Mouse (Mus musculus): Measurements from ENCODE around the gene Fgf12. TPM values are rescaled to one million over a fixed set of nuclear protein-coding genes. Genes with fewer than 3 reads are reported as not detected.

Gene Fgf12
- polyA plus RNA-seq, 1 experiment: 0.49 TPM

DNA sequence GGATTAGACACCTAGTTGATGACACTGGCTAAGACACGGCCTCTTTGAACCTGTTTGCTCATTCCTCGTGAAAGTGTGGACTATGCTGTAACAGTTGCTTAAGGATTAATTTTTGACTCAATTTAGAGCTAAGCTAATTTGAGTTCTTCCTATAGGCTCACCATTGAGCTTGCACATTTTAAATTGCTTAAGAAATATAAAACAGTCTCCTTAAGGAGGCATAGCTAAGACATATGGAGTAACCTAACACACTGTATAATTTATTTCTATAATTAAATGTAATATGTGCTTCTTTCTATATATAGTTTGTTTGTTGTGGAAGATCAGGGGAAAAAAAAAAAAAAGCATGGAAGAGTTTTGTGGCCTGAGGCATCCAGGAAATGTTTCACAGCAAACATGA is 378.1 kb downstream of the Fgf12 start:
- TF ChIP-seq CTCF (IDR thresholded peaks at IDR 0.05; ENCODE audit: borderline replicate concordance, insufficient read depth, low read length) (no peak), POLR2A (IDR thresholded peaks at IDR 0.05; ENCODE audit: low read depth, low read length) (no peak)
- Histone ChIP-seq H3K4me3 (ENCODE audit: insufficient read depth, low read length) (no peak overlapping the region), H3K4me1 (ENCODE audit: control insufficient read depth, insufficient read depth, low read length) (no peaks in the 10 kb centered on the region), H3K27ac (ENCODE audit: insufficient read depth, low read length) (no peak overlapping the region)

DNA sequence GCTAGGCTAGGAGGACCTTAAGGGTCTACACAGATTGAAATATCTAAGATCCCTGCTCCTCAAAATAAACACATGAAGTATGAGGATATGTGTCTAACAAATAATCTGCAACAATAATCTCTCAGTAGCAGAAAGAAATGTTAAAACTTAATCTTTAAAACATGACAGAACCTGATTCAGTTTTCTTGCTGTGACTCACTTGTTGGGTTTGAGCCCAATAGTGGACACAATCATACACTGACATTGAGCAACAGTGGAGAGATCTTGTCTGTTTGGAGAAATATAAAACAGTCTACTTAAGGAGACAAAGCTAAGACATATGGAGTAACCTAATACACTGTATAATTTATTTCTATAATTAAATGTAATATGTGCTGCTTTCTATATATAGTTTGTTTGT is 379.6 kb downstream of the Fgf12 start:
- TF ChIP-seq POLR2A (IDR thresholded peaks at IDR 0.05; ENCODE audit: low read depth, low read length): no peak
- TF ChIP-seq CTCF (IDR thresholded peaks at IDR 0.05; ENCODE audit: borderline replicate concordance, insufficient read depth, low read length): no peak
- no peaks in the 10 kb centered on the region for H3K4me1 ChIP-seq (ENCODE audit: control insufficient read depth, insufficient read depth, low read length)
- no peak overlapping the region for H3K4me3 ChIP-seq (ENCODE audit: insufficient read depth, low read length)
- no peak overlapping the region for H3K27ac ChIP-seq (ENCODE audit: insufficient read depth, low read length)

- no peaks in the 10 kb centered on the region for H3K4me1 ChIP-seq (ENCODE audit: control insufficient read depth, insufficient read depth, low read length)
- no peak overlapping the region for H3K27ac ChIP-seq (ENCODE audit: insufficient read depth, low read length)
- H3K4me3 ChIP-seq (ENCODE audit: insufficient read depth, low read length): no peak overlapping the region
- no peak for TF ChIP-seq CTCF (IDR thresholded peaks at IDR 0.05; ENCODE audit: borderline replicate concordance, insufficient read depth, low read length)
- no peak for TF ChIP-seq POLR2A (IDR thresholded peaks at IDR 0.05; ENCODE audit: low read depth, low read length)
Observed at GRCm38 (mm10) chr16:28350624-28351023, 402.2 kb downstream of the Fgf12 start.

GRCm38 (mm10) chr16:28345323-28345722 is 407.5 kb downstream of the Fgf12 start:
- H3K27ac ChIP-seq (ENCODE audit: insufficient read depth, low read length): no peak overlapping the region
- TF ChIP-seq CTCF (IDR thresholded peaks at IDR 0.05; ENCODE audit: borderline replicate concordance, insufficient read depth, low read length) (no peak), POLR2A (IDR thresholded peaks at IDR 0.05; ENCODE audit: low read depth, low read length) (no peak)
- no peak overlapping the region for H3K4me3 ChIP-seq (ENCODE audit: insufficient read depth, low read length)
- H3K4me1 ChIP-seq (ENCODE audit: control insufficient read depth, insufficient read depth, low read length): no peaks in the 10 kb centered on the region

GRCm38 (mm10) chr16:28337930-28338329 is 414.9 kb downstream of the Fgf12 start:
- no peak for TF ChIP-seq POLR2A (IDR thresholded peaks at IDR 0.05; ENCODE audit: low read depth, low read length)
- TF ChIP-seq CTCF (IDR thresholded peaks at IDR 0.05; ENCODE audit: borderline replicate concordance, insufficient read depth, low read length): no peak
- H3K4me3 ChIP-seq (ENCODE audit: insufficient read depth, low read length): no peak overlapping the region
- H3K4me1 ChIP-seq (ENCODE audit: control insufficient read depth, insufficient read depth, low read length): no peaks in the 10 kb centered on the region
- no peak overlapping the region for H3K27ac ChIP-seq (ENCODE audit: insufficient read depth, low read length)

GRCm38 (mm10) chr16:28336700-28337099 is 416.2 kb downstream of the Fgf12 start:
- no peak overlapping the region for H3K27ac ChIP-seq (ENCODE audit: insufficient read depth, low read length)
- no peak for TF ChIP-seq CTCF (IDR thresholded peaks at IDR 0.05; ENCODE audit: borderline replicate concordance, insufficient read depth, low read length)
- no peak for TF ChIP-seq POLR2A (IDR thresholded peaks at IDR 0.05; ENCODE audit: low read depth, low read length)
- H3K4me1 ChIP-seq (ENCODE audit: control insufficient read depth, insufficient read depth, low read length): no peaks in the 10 kb centered on the region
- H3K4me3 ChIP-seq (ENCODE audit: insufficient read depth, low read length): no peak overlapping the region

DNA sequence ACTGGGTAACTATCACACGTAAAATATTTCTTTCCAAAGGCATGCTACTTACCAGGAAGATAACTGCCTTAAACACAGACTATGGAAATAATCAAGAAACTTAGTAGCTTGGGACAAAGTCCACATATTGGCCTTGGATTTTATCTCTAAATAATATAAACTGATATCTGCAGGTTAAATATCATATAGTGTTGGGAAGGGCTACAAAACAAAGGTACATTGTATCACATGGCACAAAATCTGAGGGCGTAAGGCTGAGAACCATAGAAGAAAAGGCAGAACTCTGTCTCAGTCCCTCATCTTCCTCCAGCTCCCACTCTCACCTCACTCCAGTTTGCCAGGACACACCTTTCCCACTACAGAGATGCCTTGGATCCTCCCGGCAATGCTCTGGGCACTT is 417.8 kb downstream of the Fgf12 start:
- H3K4me3 ChIP-seq (ENCODE audit: insufficient read depth, low read length): no peak overlapping the region
- no peak overlapping the region for H3K27ac ChIP-seq (ENCODE audit: insufficient read depth, low read length)
- H3K4me1 ChIP-seq (ENCODE audit: control insufficient read depth, insufficient read depth, low read length): no peaks in the 10 kb centered on the region
- TF ChIP-seq POLR2A (IDR thresholded peaks at IDR 0.05; ENCODE audit: low read depth, low read length) (no peak), CTCF (IDR thresholded peaks at IDR 0.05; ENCODE audit: borderline replicate concordance, insufficient read depth, low read length) (no peak)

DNA sequence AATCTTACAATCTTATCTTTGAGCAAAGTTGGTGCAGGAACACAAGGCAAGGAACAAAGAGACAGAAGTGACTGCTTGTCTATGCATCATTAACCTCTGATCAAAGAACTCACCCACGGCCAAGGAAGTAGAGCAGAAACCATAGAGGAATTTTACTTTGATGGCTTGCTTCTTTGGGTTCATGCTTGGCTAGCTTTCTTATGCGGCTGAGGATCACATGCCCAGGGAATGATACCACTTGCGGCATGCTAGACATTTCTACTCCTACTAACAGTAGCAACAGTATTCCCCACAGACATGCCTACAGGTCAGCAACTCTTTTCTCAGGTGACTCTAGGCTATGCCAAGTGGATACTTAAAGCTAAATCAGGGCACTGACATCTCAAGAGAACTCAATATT is 429.3 kb downstream of the Fgf12 start:
- Histone ChIP-seq H3K27ac (ENCODE audit: insufficient read depth, low read length) (no peak overlapping the region), H3K4me3 (ENCODE audit: insufficient read depth, low read length) (no peak overlapping the region), H3K4me1 (ENCODE audit: control insufficient read depth, insufficient read depth, low read length) (no peaks in the 10 kb centered on the region)
- no peak for TF ChIP-seq POLR2A (IDR thresholded peaks at IDR 0.05; ENCODE audit: low read depth, low read length)
- no peak for TF ChIP-seq CTCF (IDR thresholded peaks at IDR 0.05; ENCODE audit: borderline replicate concordance, insufficient read depth, low read length)

DNA sequence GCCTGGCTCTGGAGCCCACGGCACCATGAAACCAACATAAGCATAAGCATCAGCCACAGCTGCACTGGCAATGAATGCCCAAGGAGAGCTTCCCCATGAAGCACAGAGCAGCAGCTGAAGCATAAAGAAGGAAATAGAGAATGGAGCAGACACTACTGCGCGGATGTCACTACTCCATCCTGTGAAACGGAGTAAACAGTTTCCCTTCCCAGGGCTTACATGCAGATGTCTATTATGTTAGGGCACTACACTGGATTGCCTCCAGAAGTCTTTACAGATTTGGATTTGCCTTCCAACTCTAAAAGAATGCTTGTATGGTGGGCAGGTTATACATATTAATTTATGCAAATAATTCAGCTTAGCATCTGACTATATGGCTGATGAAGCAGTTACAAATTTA is 441.2 kb downstream of the Fgf12 start:
- no peak overlapping the region for H3K4me3 ChIP-seq (ENCODE audit: insufficient read depth, low read length)
- H3K4me1 ChIP-seq (ENCODE audit: control insufficient read depth, insufficient read depth, low read length): no peaks in the 10 kb centered on the region
- TF ChIP-seq CTCF (IDR thresholded peaks at IDR 0.05; ENCODE audit: borderline replicate concordance, insufficient read depth, low read length): no peak
- no peak for TF ChIP-seq POLR2A (IDR thresholded peaks at IDR 0.05; ENCODE audit: low read depth, low read length)
- H3K27ac ChIP-seq (ENCODE audit: insufficient read depth, low read length): no peak overlapping the region

GRCm38 (mm10) chr16:28303889-28304288 is 449.0 kb downstream of the Fgf12 start:
- TF ChIP-seq CTCF (IDR thresholded peaks at IDR 0.05; ENCODE audit: borderline replicate concordance, insufficient read depth, low read length) (no peak), POLR2A (IDR thresholded peaks at IDR 0.05; ENCODE audit: low read depth, low read length) (no peak)
- H3K27ac ChIP-seq (ENCODE audit: insufficient read depth, low read length): no peak overlapping the region
- no peaks in the 10 kb centered on the region for H3K4me1 ChIP-seq (ENCODE audit: control insufficient read depth, insufficient read depth, low read length)
- no peak overlapping the region for H3K4me3 ChIP-seq (ENCODE audit: insufficient read depth, low read length)
